Mouse (Mus musculus): ENCODE results near the gene Tmem125. TPM values are rescaled to one million over a fixed set of nuclear protein-coding genes. Genes with fewer than 3 reads are reported as not detected.
"Not testable (repeated sequence)": the region's sequence is repeated elsewhere in the genome, so short reads cannot be mapped to it uniquely, and the experiment has no call there.

The Tmem125 gene
- polyA plus RNA-seq, 1 experiment from 2014 or later, result 0.27 TPM

DNA sequence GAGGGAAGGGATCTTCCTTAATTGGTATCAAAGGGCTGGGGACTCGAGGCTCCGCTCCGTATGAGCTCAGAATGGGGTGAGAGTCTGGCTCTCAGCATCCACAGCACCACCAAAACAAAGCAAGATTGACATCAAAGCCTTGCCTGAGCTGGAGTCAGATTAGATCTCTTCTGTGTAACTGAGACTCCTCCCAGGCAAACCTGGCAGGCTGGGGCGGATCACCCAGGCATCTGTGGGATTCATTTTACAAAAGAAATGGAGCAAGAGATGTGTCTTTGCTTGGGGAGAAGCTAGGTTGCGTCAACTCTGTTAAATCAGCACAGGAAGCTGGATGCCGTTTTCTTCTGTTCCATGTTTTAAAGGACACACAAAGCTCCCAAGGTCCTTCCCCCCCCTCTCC lies 34.8 kb downstream of the Tmem125 start:
- 3% methylated on average over 6 of the region's 6 CpGs for WGBS
- no peak for ATAC-seq (replicated peaks)
- H3K4me3 ChIP-seq, result no peak overlapping the region
- H3K9ac ChIP-seq (replicated peaks), result no peak overlapping the region
- no peaks in the 10 kb centered on the region for H3K36me3 ChIP-seq
- peaks cover 9% of the 10 kb centered on the region; the same call in 1 of the 2 replicates for H3K4me1 ChIP-seq
- no peaks in the 10 kb centered on the region for H3K9me3 ChIP-seq
- H3K4me2 ChIP-seq (replicated peaks), result no peak overlapping the region
- H3K27ac ChIP-seq (replicated peaks), result no peak overlapping the region
- no peaks in the 10 kb centered on the region for H3K27me3 ChIP-seq

GRCm38 (mm10) chr4:118507171-118507570 lies 36.7 kb downstream of the Tmem125 start:
- not testable (repeated sequence) for H3K27me3 ChIP-seq; H3K27ac ChIP-seq (replicated peaks); ATAC-seq (replicated peaks); H3K4me2 ChIP-seq (replicated peaks); H3K9ac ChIP-seq (replicated peaks); H3K36me3 ChIP-seq; H3K4me1 ChIP-seq; H3K9me3 ChIP-seq; H3K4me3 ChIP-seq
- WGBS, result 82% methylated on average over 1 of the region's 1 CpGs

DNA sequence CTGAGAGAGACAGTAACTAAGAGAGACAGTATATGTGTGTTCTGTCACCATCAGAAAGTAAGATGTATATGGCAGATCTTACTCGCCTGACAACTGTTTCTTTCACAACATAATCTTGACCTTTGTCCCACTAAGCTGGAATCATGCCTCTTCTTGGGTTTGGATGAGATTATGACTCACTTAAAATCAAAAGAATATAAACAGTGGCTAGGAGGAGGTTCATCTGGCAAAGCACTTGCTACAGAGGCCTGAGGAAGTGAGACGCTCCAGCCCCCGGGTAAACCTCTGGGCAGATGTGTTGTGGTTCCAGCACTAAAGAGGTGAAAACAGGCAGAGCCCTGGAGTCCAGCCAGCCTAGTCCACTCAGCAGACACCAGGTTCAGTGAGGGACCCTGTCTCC lies 38.3 kb downstream of the Tmem125 start:
- Histone ChIP-seq H3K4me3 (no peak overlapping the region), H3K27me3 (no peaks in the 10 kb centered on the region), H3K27ac (replicated peaks) (no peak overlapping the region), H3K4me1 (0 out of 2 replicates have a peak, but pooled peaks cover 4% of the 10 kb centered on the region), H3K9ac (replicated peaks) (no peak overlapping the region), H3K9me3 (no peaks in the 10 kb centered on the region), H3K4me2 (replicated peaks) (no peak overlapping the region), H3K36me3 (no peaks in the 10 kb centered on the region)
- WGBS, result 77% methylated on average over 3 of the region's 3 CpGs
- ATAC-seq (replicated peaks), result no peak

DNA sequence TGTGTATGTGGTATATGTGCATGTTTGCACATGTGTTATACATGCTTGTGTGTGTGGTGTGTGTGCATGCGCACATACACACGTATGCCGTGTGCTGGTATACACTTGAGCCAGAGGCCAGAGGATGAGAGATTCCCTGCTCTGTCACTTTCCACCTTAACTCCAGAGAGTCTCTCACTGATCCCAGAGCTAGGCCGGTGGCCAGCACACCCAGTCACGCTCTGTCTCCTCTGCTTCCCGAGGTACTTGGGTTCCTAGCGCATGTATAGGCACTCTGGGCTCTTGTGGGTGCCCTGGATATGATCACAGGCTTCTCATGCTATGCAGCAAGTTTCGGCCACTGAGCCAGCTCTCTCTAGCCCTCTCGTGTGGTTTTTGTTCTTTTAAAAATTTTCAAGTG lies 43.1 kb downstream of the Tmem125 start:
- WGBS, result 68% methylated on average over 9 of the region's 9 CpGs
- no peak for ATAC-seq (replicated peaks)
- H3K9me3 ChIP-seq, result no peaks in the 10 kb centered on the region
- no peak overlapping the region for H3K4me2 ChIP-seq (replicated peaks)
- no peaks in the 10 kb centered on the region for H3K36me3 ChIP-seq
- H3K9ac ChIP-seq (replicated peaks), result no peak overlapping the region
- H3K27ac ChIP-seq (replicated peaks), result no peak overlapping the region
- H3K4me3 ChIP-seq, result no peak overlapping the region
- H3K27me3 ChIP-seq, result no peaks in the 10 kb centered on the region
- no peaks in the 10 kb centered on the region for H3K4me1 ChIP-seq

GRCm38 (mm10) chr4:118500171-118500724 lies 43.6 kb downstream of the Tmem125 start:
- ATAC-seq (replicated peaks), result no peak
- no peaks in the 10 kb centered on the region for H3K27me3 ChIP-seq

More at GRCm38 (mm10) chr4:118500171-118500724, 43.6 kb downstream of the Tmem125 start:
- no peaks in the 10 kb centered on the region for H3K9me3 ChIP-seq
- no peak overlapping the region for H3K27ac ChIP-seq (replicated peaks)
- H3K9ac ChIP-seq (replicated peaks), result no peak overlapping the region
- no peaks in the 10 kb centered on the region for H3K4me1 ChIP-seq
- H3K4me3 ChIP-seq, result no peak overlapping the region
- no peak overlapping the region for H3K4me2 ChIP-seq (replicated peaks)
- H3K36me3 ChIP-seq, result no peaks in the 10 kb centered on the region
- WGBS, result 53% methylated on average over 6 of the region's 6 CpGs

Other genes starting within 250 kb of the Tmem125 start
- gene Szt2, start 134.8 kb downstream of the Tmem125 start, polyA plus RNA-seq (2015; fragmentation: Nextera tagmentation; extraction: Ambion mirVana), result 10.9 and 12.7 TPM in 2 replicates
- 115 and 122 TPM in 2 replicates for gene Med8, start 134.7 kb downstream of the Tmem125 start, polyA plus RNA-seq (2015; fragmentation: Nextera tagmentation; extraction: Ambion mirVana)
- 21.3 and 21.4 TPM in 2 replicates for gene Elovl1, start 116.0 kb downstream of the Tmem125 start, polyA plus RNA-seq (2015; fragmentation: Nextera tagmentation; extraction: Ambion mirVana)
- 123 and 130 TPM in 2 replicates for gene Cdc20, start 106.7 kb downstream of the Tmem125 start, polyA plus RNA-seq (2015; fragmentation: Nextera tagmentation; extraction: Ambion mirVana)
- gene Mpl, start 86.5 kb downstream of the Tmem125 start, polyA plus RNA-seq (2015; fragmentation: Nextera tagmentation; extraction: Ambion mirVana), result 0.08 and 0.09 TPM in 2 replicates
- 12.3 and 14.0 TPM in 2 replicates for gene Tie1, start 54.0 kb downstream of the Tmem125 start, polyA plus RNA-seq (2015; fragmentation: Nextera tagmentation; extraction: Ambion mirVana)
- not detected in 2 replicates for gene 2610528J11Rik, start 17.0 kb downstream of the Tmem125 start, polyA plus RNA-seq (2015; fragmentation: Nextera tagmentation; extraction: Ambion mirVana)
- 0.52 and 0.73 TPM in 2 replicates for gene Cfap57, start 76.7 kb upstream of the Tmem125 start, polyA plus RNA-seq (2015; fragmentation: Nextera tagmentation; extraction: Ambion mirVana)
- 140 and 150 TPM in 2 replicates for gene Ebna1bp2, start 76.8 kb upstream of the Tmem125 start, polyA plus RNA-seq (2015; fragmentation: Nextera tagmentation; extraction: Ambion mirVana)
- gene Olfr62, start 114.9 kb upstream of the Tmem125 start, polyA plus RNA-seq (2015; fragmentation: Nextera tagmentation; extraction: Ambion mirVana), result not detected in 2 replicates
- 0.06 TPM in 1 of 2 replicates, not detected in the other for gene Olfr1342, start 148.7 kb upstream of the Tmem125 start, polyA plus RNA-seq (2015; fragmentation: Nextera tagmentation; extraction: Ambion mirVana)
- gene Olfr1341, start 159.5 kb upstream of the Tmem125 start, polyA plus RNA-seq (2015; fragmentation: Nextera tagmentation; extraction: Ambion mirVana), result not detected in 2 replicates
- gene Olfr1340, start 176.1 kb upstream of the Tmem125 start, polyA plus RNA-seq (2015; fragmentation: Nextera tagmentation; extraction: Ambion mirVana), result not detected in 2 replicates
- gene Olfr1339, start 188.1 kb upstream of the Tmem125 start, polyA plus RNA-seq (2015; fragmentation: Nextera tagmentation; extraction: Ambion mirVana), result not detected in 2 replicates
- not detected in 2 replicates for gene Olfr1338, start 214.7 kb upstream of the Tmem125 start, polyA plus RNA-seq (2015; fragmentation: Nextera tagmentation; extraction: Ambion mirVana)
- gene Olfr1337, start 238.5 kb upstream of the Tmem125 start, polyA plus RNA-seq (2015; fragmentation: Nextera tagmentation; extraction: Ambion mirVana), result not detected in 2 replicates

Data from forebrain, embryonic 15.5 days (tissue).